Mouse (Mus musculus): ENCODE results near the gene Frmd4b. TPM values are rescaled to one million over a fixed set of nuclear protein-coding genes. Genes with fewer than 3 reads are reported as not detected.

The Frmd4b gene
- 22.2 and 23.1 TPM in 2 replicates for polyA plus RNA-seq (2016; fragmentation: Nextera tagmentation; extraction: Ambion mirVana)

GRCm38 (mm10) chr6:97617266-97617743 is at the start of gene Frmd4b:
TSS of gene Frmd4b (minus strand) at chr6:97617541.
- H3K9ac ChIP-seq: peak within 1 kb of the TSS; percentile 52
- peaks cover 14% of the 10 kb centered on the region for H3K4me1 ChIP-seq (replicated peaks)
- H3K4me2 ChIP-seq: peak within 1 kb of the TSS; percentile 93
- H3K36me3 ChIP-seq: no peaks in the 10 kb centered on the region
- peak within 1 kb of the TSS; percentile 31 for H3K27ac ChIP-seq (ENCODE audit: poor library complexity, severe bottlenecking)
- ATAC-seq (ENCODE audit: insufficient number of reproducible peaks, low FRiP score): peak; percentile 86
- 1% methylated on average over 41 of the region's 42 CpGs for whole genome bisulfite sequencing
- peak within 1 kb of the TSS; percentile 64 for H3K4me3 ChIP-seq
- 0 out of 2 replicates have a peak, but pooled peaks cover 3% of the 10 kb centered on the region for H3K27me3 ChIP-seq (replicated peaks)
- H3K9me3 ChIP-seq (replicated peaks): no peaks in the 10 kb centered on the region

DNA sequence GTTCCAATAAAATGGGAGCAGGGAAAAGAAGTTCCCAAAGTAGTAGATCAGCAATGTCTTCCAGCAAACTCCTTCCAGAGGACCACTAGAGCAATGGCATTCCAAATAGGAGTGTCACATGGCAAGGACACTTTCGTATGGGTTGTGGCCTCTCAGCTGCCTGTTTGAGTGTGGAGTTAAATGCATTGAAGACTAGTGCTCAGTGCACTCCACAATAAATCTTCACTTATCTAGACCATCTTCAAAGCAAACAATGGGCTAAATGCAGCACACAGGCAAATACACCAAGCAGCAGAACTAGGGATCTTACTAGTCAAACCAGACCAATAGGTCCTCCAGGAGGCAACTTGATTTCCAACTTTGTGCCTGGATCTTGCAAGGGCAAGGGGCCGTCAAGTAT is 49.1 kb upstream of the Frmd4b start:
- Histone ChIP-seq H3K4me2 (no peak overlapping the region), H3K27me3 (replicated peaks) (no peaks in the 10 kb centered on the region), H3K9ac (no peak overlapping the region), H3K36me3 (no peaks in the 10 kb centered on the region), H3K27ac (ENCODE audit: poor library complexity, severe bottlenecking) (no peak overlapping the region), H3K4me1 (replicated peaks) (no peaks in the 10 kb centered on the region; the same call in 1 of the 2 replicates), H3K4me3 (no peak overlapping the region), H3K9me3 (replicated peaks) (0 out of 2 replicates have a peak, but pooled peaks cover 3% of the 10 kb centered on the region)
- 37% methylated on average over 2 of the region's 2 CpGs for WGBS
- ATAC-seq (ENCODE audit: insufficient number of reproducible peaks, low FRiP score): no peak

GRCm38 (mm10) chr6:97658921-97659320 is 41.6 kb upstream of the Frmd4b start:
- H3K27ac ChIP-seq (ENCODE audit: poor library complexity, severe bottlenecking): no peak overlapping the region
- no peak overlapping the region for H3K4me3 ChIP-seq
- no peaks in the 10 kb centered on the region for H3K4me1 ChIP-seq (replicated peaks)
- H3K9ac ChIP-seq: no peak overlapping the region
- no peak overlapping the region for H3K4me2 ChIP-seq
- no peaks in the 10 kb centered on the region for H3K36me3 ChIP-seq
- no peak for ATAC-seq (ENCODE audit: insufficient number of reproducible peaks, low FRiP score)
- H3K9me3 ChIP-seq (replicated peaks): no peaks in the 10 kb centered on the region
- 75% methylated on average over 6 of the region's 6 CpGs for WGBS
- no peaks in the 10 kb centered on the region for H3K27me3 ChIP-seq (replicated peaks)

GRCm38 (mm10) chr6:97655986-97656385 is 38.6 kb upstream of the Frmd4b start:
- H3K9ac ChIP-seq: no peak overlapping the region
- H3K4me3 ChIP-seq: no peak overlapping the region
- no peaks in the 10 kb centered on the region for H3K4me1 ChIP-seq (replicated peaks)
- no peak overlapping the region for H3K4me2 ChIP-seq
- 76% methylated on average over 3 of the region's 3 CpGs for WGBS
- no peaks in the 10 kb centered on the region for H3K27me3 ChIP-seq (replicated peaks)
- no peaks in the 10 kb centered on the region for H3K9me3 ChIP-seq (replicated peaks)
- ATAC-seq (ENCODE audit: insufficient number of reproducible peaks, low FRiP score): no peak
- H3K27ac ChIP-seq (ENCODE audit: poor library complexity, severe bottlenecking): no peak overlapping the region
- no peaks in the 10 kb centered on the region for H3K36me3 ChIP-seq

GRCm38 (mm10) chr6:97647501-97647900 is 30.2 kb upstream of the Frmd4b start:
- Histone ChIP-seq H3K4me3 (no peak overlapping the region), H3K4me1 (replicated peaks) (no peaks in the 10 kb centered on the region), H3K4me2 (no peak overlapping the region), H3K27me3 (replicated peaks) (no peaks in the 10 kb centered on the region), H3K9ac (no peak overlapping the region), H3K36me3 (no peaks in the 10 kb centered on the region), H3K27ac (ENCODE audit: poor library complexity, severe bottlenecking) (no peak overlapping the region), H3K9me3 (replicated peaks) (no peaks in the 10 kb centered on the region)
- 90% methylated on average over 14 of the region's 14 CpGs for WGBS
- no peak for ATAC-seq (ENCODE audit: insufficient number of reproducible peaks, low FRiP score)

DNA sequence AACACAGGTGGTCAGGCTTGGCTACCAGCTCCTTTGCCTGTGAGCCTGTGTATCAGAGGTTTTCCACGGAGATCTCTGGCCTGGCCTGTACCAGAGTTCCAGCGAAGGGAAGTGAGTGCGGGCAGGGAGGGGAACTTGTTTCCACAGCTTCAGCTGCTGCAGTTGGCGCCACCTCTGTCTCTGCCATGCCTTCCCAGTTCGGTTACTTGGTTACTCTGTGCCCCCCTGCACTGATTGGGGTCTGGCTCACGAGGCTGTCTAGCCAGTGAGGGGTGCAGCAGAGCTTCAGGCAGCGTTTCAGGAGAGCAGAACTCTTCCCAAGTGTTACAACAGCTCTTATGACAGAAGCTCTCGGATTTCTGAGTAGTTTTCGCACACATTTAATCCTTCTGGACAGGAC is 6.0 kb upstream of the Frmd4b start:
- H3K4me2 ChIP-seq: no peak overlapping the region
- ATAC-seq (ENCODE audit: insufficient number of reproducible peaks, low FRiP score): no peak
- no peaks in the 10 kb centered on the region for H3K27me3 ChIP-seq (replicated peaks)
- 65% methylated on average over 9 of the region's 9 CpGs for WGBS
- no peak overlapping the region for H3K27ac ChIP-seq (ENCODE audit: poor library complexity, severe bottlenecking)
- no peak overlapping the region for H3K4me3 ChIP-seq
- H3K4me1 ChIP-seq (replicated peaks): no peaks in the 10 kb centered on the region
- no peak overlapping the region for H3K9ac ChIP-seq
- no peaks in the 10 kb centered on the region for H3K9me3 ChIP-seq (replicated peaks)
- H3K36me3 ChIP-seq: no peaks in the 10 kb centered on the region

GRCm38 (mm10) chr6:97622236-97622635 is 4.9 kb upstream of the Frmd4b start:
- no peaks in the 10 kb centered on the region for H3K4me1 ChIP-seq (replicated peaks)

DNA sequence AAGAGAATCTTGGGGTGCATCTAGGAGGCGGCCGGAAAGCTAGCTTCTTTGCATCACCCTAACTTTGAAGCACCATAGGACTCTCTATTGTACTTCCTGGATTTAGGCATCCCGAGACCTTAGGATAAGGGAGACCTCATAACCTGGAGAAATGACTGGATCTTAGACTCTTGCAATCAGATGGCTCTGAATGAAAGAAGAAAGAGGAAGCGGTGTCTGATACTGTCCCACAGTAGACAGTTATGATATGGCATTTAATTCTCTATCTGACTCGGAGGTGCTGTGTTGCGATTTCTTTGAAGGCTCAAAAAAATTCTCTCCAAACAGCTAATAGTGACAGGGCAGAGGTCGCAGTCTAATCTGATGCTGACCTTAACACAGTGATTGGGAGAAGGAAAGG is 433 bp upstream of the Frmd4b start:
- H3K36me3 ChIP-seq: no peaks in the 10 kb centered on the region
- H3K27me3 ChIP-seq (replicated peaks): 0 out of 2 replicates have a peak, but pooled peaks cover 3% of the 10 kb centered on the region
- peaks cover 14% of the 10 kb centered on the region for H3K4me1 ChIP-seq (replicated peaks)
- no peak for ATAC-seq (ENCODE audit: insufficient number of reproducible peaks, low FRiP score)
- H3K4me2 ChIP-seq: peak overlapping the region; percentile 93
- no peak overlapping the region for H3K27ac ChIP-seq (ENCODE audit: poor library complexity, severe bottlenecking)
- H3K4me3 ChIP-seq: peak overlapping the region; percentile 64
- peak overlapping the region; percentile 52; the same call in 1 of the 2 replicates for H3K9ac ChIP-seq
- H3K9me3 ChIP-seq (replicated peaks): no peaks in the 10 kb centered on the region
- 19% methylated on average over 7 of the region's 7 CpGs for WGBS

More at GRCm38 (mm10) chr6:97622236-97622635, 4.9 kb upstream of the Frmd4b start:
- Histone ChIP-seq H3K27ac (ENCODE audit: poor library complexity, severe bottlenecking) (no peak overlapping the region), H3K9me3 (replicated peaks) (no peaks in the 10 kb centered on the region), H3K27me3 (replicated peaks) (no peaks in the 10 kb centered on the region), H3K36me3 (no peaks in the 10 kb centered on the region), H3K4me2 (no peak overlapping the region), H3K9ac (no peak overlapping the region), H3K4me3 (no peak overlapping the region)
- 50% methylated on average over 5 of the region's 5 CpGs for WGBS
- ATAC-seq (ENCODE audit: insufficient number of reproducible peaks, low FRiP score): no peak

GRCm38 (mm10) chr6:97616658-97617265 is 579 bp downstream of the Frmd4b start:
- peak overlapping the region; percentile 31 for H3K27ac ChIP-seq (ENCODE audit: poor library complexity, severe bottlenecking)
- no peaks in the 10 kb centered on the region for H3K9me3 ChIP-seq (replicated peaks)
- peak overlapping the region; percentile 93 for H3K4me2 ChIP-seq
- H3K9ac ChIP-seq: peak overlapping the region; percentile 52
- H3K36me3 ChIP-seq: no peaks in the 10 kb centered on the region
- peak; percentile 40; the same call in 1 of the 2 replicates for ATAC-seq (ENCODE audit: insufficient number of reproducible peaks, low FRiP score)
- 0 out of 2 replicates have a peak, but pooled peaks cover 3% of the 10 kb centered on the region for H3K27me3 ChIP-seq (replicated peaks)
- peaks cover 14% of the 10 kb centered on the region for H3K4me1 ChIP-seq (replicated peaks)
- H3K4me3 ChIP-seq: peak overlapping the region; percentile 64
- under 1% methylated on average over 40 of the region's 40 CpGs for WGBS

DNA sequence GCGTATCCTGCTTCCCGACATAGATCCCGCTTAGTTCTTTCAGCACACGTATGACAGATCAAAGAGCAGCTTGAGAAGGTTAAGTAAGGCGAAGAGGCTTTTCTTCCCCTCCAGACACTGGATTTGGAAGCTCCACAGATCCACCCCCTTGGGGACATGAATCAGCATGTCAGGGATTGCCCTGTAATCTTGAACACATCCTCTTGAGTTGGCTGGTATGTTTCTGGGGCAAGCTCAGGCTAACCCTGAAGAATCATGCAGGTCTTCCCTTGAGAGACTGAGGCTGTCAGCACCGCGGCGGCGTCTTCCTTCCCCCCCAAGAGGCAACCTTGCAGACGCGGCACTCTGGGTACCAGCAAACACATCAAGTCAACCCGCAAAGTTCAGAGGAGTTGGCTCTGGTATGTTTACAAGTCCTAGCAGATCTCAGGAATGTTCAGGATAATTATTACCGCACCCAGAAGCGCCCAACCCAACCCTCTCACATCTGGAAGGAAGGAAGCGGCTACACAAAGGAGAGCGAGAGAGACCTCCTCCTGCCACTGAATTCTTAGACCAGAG is 1.4 kb downstream of the Frmd4b start:
- peak overlapping the region; percentile 64 for H3K4me3 ChIP-seq
- ATAC-seq (ENCODE audit: insufficient number of reproducible peaks, low FRiP score): no peak
- H3K36me3 ChIP-seq: no peaks in the 10 kb centered on the region
- 4% methylated on average over 16 of the region's 16 CpGs for WGBS
- peak overlapping the region; percentile 52 for H3K9ac ChIP-seq
- H3K9me3 ChIP-seq (replicated peaks): no peaks in the 10 kb centered on the region
- H3K4me1 ChIP-seq (replicated peaks): peaks cover 14% of the 10 kb centered on the region
- H3K27me3 ChIP-seq (replicated peaks): 0 out of 2 replicates have a peak, but pooled peaks cover 3% of the 10 kb centered on the region
- H3K27ac ChIP-seq (ENCODE audit: poor library complexity, severe bottlenecking): no peak overlapping the region; the same call in 1 of the 2 replicates
- peak overlapping the region; percentile 93 for H3K4me2 ChIP-seq

- H3K4me1 ChIP-seq (replicated peaks): peaks cover 14% of the 10 kb centered on the region
- H3K4me3 ChIP-seq: no peak overlapping the region
- H3K9me3 ChIP-seq (replicated peaks): no peaks in the 10 kb centered on the region
- no peak overlapping the region for H3K9ac ChIP-seq
- H3K27me3 ChIP-seq (replicated peaks): 0 out of 2 replicates have a peak, but pooled peaks cover 3% of the 10 kb centered on the region
- no peaks in the 10 kb centered on the region for H3K36me3 ChIP-seq
- H3K4me2 ChIP-seq: no peak overlapping the region
- no peak overlapping the region for H3K27ac ChIP-seq (ENCODE audit: poor library complexity, severe bottlenecking)
- no peak for ATAC-seq (ENCODE audit: insufficient number of reproducible peaks, low FRiP score)
Measured at GRCm38 (mm10) chr6:97614179-97614578, 3.2 kb downstream of the Frmd4b start.
